Mouse (Mus musculus) CH12.LX (cell line): Measurements from ENCODE around the gene Racgap1. TPM values are rescaled to one million over a fixed set of nuclear protein-coding genes. Genes with fewer than 3 reads are reported as not detected.

Experiments
- DNase-seq: peaks from one replicate; pipeline ENCODE4 v3.0.0-alpha.2; 2013; ENCODE audit errors: extremely low read depth
- H3K27ac ChIP-seq: 2 replicates; pipeline ENCODE4 v1.5.1; 2012; ENCODE audit warnings: low read depth, mild to moderate bottlenecking, control low read depth, moderate library complexity; ENCODE audit not compliant: insufficient read depth
- H3K27me3 ChIP-seq: replicated peaks from 2 replicates; pipeline ENCODE3; 2012; ENCODE audit warnings: inconsistent platforms
- H3K36me3 ChIP-seq, 2 experiments: replicated peaks in 1 of 2; 2 replicates each; pipeline versions ENCODE3 to v1.6.1; 2012; ENCODE audit warnings: inconsistent platforms in 1 of 2, low read length in 1 of 2, mild to moderate bottlenecking in 1 of 2, mixed read lengths in 1 of 2, moderate library complexity in 1 of 2; ENCODE audit not compliant: control insufficient read depth in 1 of 2, insufficient read depth in 1 of 2
- H3K4me1 ChIP-seq, 2 experiments: 2 replicates each; pipeline ENCODE4 v1.6.1; 2012; ENCODE audit warnings: inconsistent platforms in 1 of 2, moderate library complexity in 1 of 2; ENCODE audit not compliant: insufficient read depth in 2 of 2, control insufficient read depth in 1 of 2
- H3K4me2 ChIP-seq: 2 replicates; pipeline ENCODE4 v1.6.1; 2012; ENCODE audit warnings: low read depth, mild to moderate bottlenecking, control low read depth; ENCODE audit not compliant: poor library complexity, insufficient read depth, severe bottlenecking
- H3K4me3 ChIP-seq, 3 experiments: fragments of 150-350 bp in 1 of 3; sonication (generic) in 1 of 3; replicated peaks in 1 of 3; 2 replicates each; pipeline versions ENCODE3 to v1.5.1; 2011 to 2012; ENCODE audit warnings: low read depth in 2 of 3, low read length in 2 of 3, mild to moderate bottlenecking in 2 of 3, moderate library complexity in 2 of 3, control low read depth in 1 of 3, improper control_type of control experiment in 1 of 3, inconsistent platforms in 1 of 3, mixed read lengths in 1 of 3; ENCODE audit not compliant: poor library complexity in 1 of 3
- H3K79me2 ChIP-seq: replicated peaks from 2 replicates; pipeline ENCODE4 v1.6.1; 2012; ENCODE audit warnings: mild to moderate bottlenecking, moderate library complexity; ENCODE audit not compliant: control insufficient read depth, poor library complexity, insufficient read depth, severe bottlenecking; ENCODE audit errors: extremely low read depth
- H3K9ac ChIP-seq: 2 replicates; pipeline ENCODE4 v1.6.1; 2012; ENCODE audit warnings: low read depth, mild to moderate bottlenecking, control low read depth, moderate library complexity; ENCODE audit not compliant: insufficient read depth
- H3K9me3 ChIP-seq: replicated peaks from 2 replicates; pipeline ENCODE3; 2012; ENCODE audit warnings: low read length, inconsistent platforms, mixed read lengths
- CHD1 ChIP-seq: IDR thresholded peaks from 2 replicates; pipeline ENCODE4 v1.6.1; 2012; ENCODE audit warnings: low read depth, low read length, improper control_type of control experiment, inconsistent platforms
- ELF1 ChIP-seq: IDR thresholded peaks from 2 replicates; pipeline ENCODE4 v1.6.1; 2014; ENCODE audit warnings: low read depth, mild to moderate bottlenecking, inconsistent platforms, low read length, improper control_type of control experiment
- EP300 ChIP-seq: IDR thresholded peaks from 2 replicates; pipeline ENCODE4 v1.6.1; 2011; ENCODE audit warnings: low read length, improper control_type of control experiment
- ETS1 ChIP-seq: conservative IDR thresholded peaks from 2 replicates; pipeline ENCODE4 v1.6.1; 2012; ENCODE audit warnings: low read depth, mild to moderate bottlenecking, inconsistent platforms, low read length, improper control_type of control experiment, moderate library complexity
- JUN ChIP-seq: IDR thresholded peaks from 2 replicates; pipeline ENCODE4 v1.6.1; 2011; ENCODE audit warnings: low read depth, mild to moderate bottlenecking, low read length, improper control_type of control experiment, moderate library complexity; ENCODE audit not compliant: insufficient read depth
- MAX ChIP-seq: IDR thresholded peaks from 2 replicates; pipeline ENCODE4 v1.6.1; 2011; ENCODE audit warnings: low read length, improper control_type of control experiment
- MXI1 ChIP-seq: IDR thresholded peaks from 2 replicates; pipeline ENCODE4 v1.6.1; 2011; ENCODE audit warnings: mild to moderate bottlenecking, low read depth, low read length, improper control_type of control experiment
- NRF1 ChIP-seq: IDR thresholded peaks from 2 replicates; pipeline ENCODE4 v1.6.1; 2014; ENCODE audit warnings: low read depth, mild to moderate bottlenecking, inconsistent platforms, low read length, improper control_type of control experiment, moderate library complexity
- PAX5 ChIP-seq: IDR thresholded peaks from 2 replicates; pipeline ENCODE4 v1.6.1; 2012; ENCODE audit warnings: low read length, inconsistent platforms, mixed read lengths
- POLR2A ChIP-seq: IDR thresholded peaks from 2 replicates; pipeline ENCODE4 v1.6.1; 2011; ENCODE audit warnings: low read depth, mild to moderate bottlenecking, improper control_type of control experiment, low read length
- RAD21 ChIP-seq: IDR thresholded peaks from 2 replicates; pipeline ENCODE4 v1.6.1; 2011; ENCODE audit warnings: low read depth, mild to moderate bottlenecking, low read length, improper control_type of control experiment, moderate library complexity
- RCOR1 ChIP-seq: conservative IDR thresholded peaks from 2 replicates; pipeline ENCODE4 v1.6.1; 2012; ENCODE audit warnings: low read depth, mild to moderate bottlenecking, inconsistent platforms, low read length, improper control_type of control experiment
- TCF12 ChIP-seq: IDR thresholded peaks from 2 replicates; pipeline ENCODE4 v1.6.1; 2014; ENCODE audit warnings: low read depth, mild to moderate bottlenecking, inconsistent platforms, low read length, improper control_type of control experiment
- UBTF ChIP-seq: IDR thresholded peaks from 2 replicates; pipeline ENCODE4 v1.6.1; 2012; ENCODE audit warnings: low read depth, mild to moderate bottlenecking, inconsistent platforms, low read length, improper control_type of control experiment, moderate library complexity
- USF1 ChIP-seq: IDR thresholded peaks from 2 replicates; pipeline ENCODE4 v1.6.1; 2014; ENCODE audit warnings: low read depth, mild to moderate bottlenecking, inconsistent platforms, low read length, improper control_type of control experiment
- ZMIZ1 ChIP-seq: IDR thresholded peaks from 2 replicates; pipeline ENCODE4 v1.6.1; 2012; ENCODE audit warnings: low read depth, mild to moderate bottlenecking, inconsistent platforms, low read length, improper control_type of control experiment
- dilution Hi-C: fragments of 300-500 bp; cut with MboI; formaldehyde crosslinking; loops from 2 replicates; pipeline ENCODE4 v1.14.3; 2020; ENCODE audit warnings: low sequenced_read_pairs; ENCODE audit not compliant: extremely low pct_unique_long_range_greater_than_20kb, extremely low pct_ligation_motif_present
- in situ Hi-C: fragments of 300-500 bp; cut with MboI; formaldehyde crosslinking; loops from 3 replicates; pipeline ENCODE4 v1.14.3; 2019; ENCODE audit warnings: low sequenced_read_pairs, low pct_ligation_motif_present, low pct_unique_long_range_greater_than_20kb, mixed read lengths
- polyA plus RNA-seq: library from polyadenylated mRNA; unstranded; fragments of >175 nt; gene quantifications from 2 replicates; pipeline ENCODE4 v1.2.1, GENCODE M21; 2012; ENCODE audit warnings: low read depth; ENCODE audit not compliant: insufficient read length
- total RNA-seq, 2 experiments: library from RNA; depleted of rRNA; stranded (reverse); fragments of 300-350 nt in 1 of 2; fragments of >200 nt in 1 of 2; gene quantifications; 2 replicates each; pipeline ENCODE4 v1.2.3; 2012 to 2014

The Racgap1 gene
- total and polyA plus RNA-seq, 3 experiments = 97.9 to 131 (median 130) TPM

DNA sequence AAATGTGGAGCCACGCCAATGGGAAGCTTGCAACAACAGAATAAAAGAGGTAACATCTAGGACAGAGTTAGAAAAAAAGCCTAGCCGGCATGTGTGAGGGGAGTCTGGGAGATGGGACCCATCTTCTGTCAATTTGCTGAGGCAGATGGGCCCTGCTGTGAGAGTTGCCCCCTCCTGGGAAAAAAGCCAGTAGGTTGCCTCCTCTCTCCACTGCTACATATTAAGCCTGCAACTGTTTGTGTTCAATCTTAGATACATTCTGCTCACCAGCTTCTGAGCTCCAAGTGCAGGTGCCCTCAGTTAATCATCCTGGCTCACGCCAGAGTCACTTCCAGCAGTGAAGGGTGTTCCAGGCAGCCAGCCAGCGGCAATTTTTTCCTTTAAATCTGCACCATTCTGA is 31.6 kb downstream of the Racgap1 start:
- H3K4me1 ChIP-seq = peaks cover 4 to 13% of the 10 kb centered on the region in 2 experiments
- H3K9ac ChIP-seq = no peak overlapping the region
- H3K9me3 ChIP-seq = no peaks in the 10 kb centered on the region
- no peaks in the 10 kb centered on the region for H3K79me2 ChIP-seq
- in situ Hi-C loops = no loop called here
- H3K36me3 ChIP-seq = peaks cover 31 to 50% of the 10 kb centered on the region in 2 experiments
- no peak overlapping the region for H3K4me2 ChIP-seq
- TF ChIP-seq UBTF (no peak), MXI1 (no peak), NRF1 (no peak), TCF12 (no peak), MAX (no peak), RAD21 (no peak), JUN (no peak), ELF1 (no peak), RCOR1 (no peak), PAX5 (no peak), EP300 (no peak), POLR2A (no peak)
- no peak overlapping the region for H3K27ac ChIP-seq
- dilution Hi-C loops = no loop called here
- DNase-seq = no peak
- H3K4me3 ChIP-seq = no peak overlapping the region
- no peaks in the 10 kb centered on the region for H3K27me3 ChIP-seq

DNA sequence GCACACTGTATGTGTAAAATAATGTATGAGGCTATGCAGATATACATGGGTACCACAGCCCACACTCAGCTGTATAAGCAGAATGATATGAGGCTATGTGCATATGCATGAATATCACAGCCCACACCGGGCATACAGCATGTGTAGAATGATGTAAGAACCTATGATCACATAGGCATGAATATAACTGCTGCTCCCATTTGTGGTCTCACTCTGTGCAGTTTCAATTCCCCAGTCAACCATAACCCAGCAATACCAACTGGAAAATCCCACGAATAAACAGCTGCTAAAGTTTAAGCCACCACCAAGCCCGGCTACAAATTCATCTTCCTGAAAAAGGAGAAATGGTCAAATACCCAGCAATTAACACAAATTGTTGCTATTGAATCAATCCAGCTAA is 32.9 kb downstream of the Racgap1 start:
- peaks cover 3% of the 10 kb centered on the region for H3K27me3 ChIP-seq
- H3K4me2 ChIP-seq = no peak overlapping the region
- peaks cover 22 to 38% of the 10 kb centered on the region in 2 experiments for H3K36me3 ChIP-seq
- peaks cover 4 to 13% of the 10 kb centered on the region in 2 experiments for H3K4me1 ChIP-seq
- H3K27ac ChIP-seq = no peak overlapping the region
- peak; percentile 57 for TF ChIP-seq ETS1
- no peak for TF ChIP-seq ZMIZ1
- peak; percentile 41 for DNase-seq
- in situ Hi-C loops (no loop called here), dilution Hi-C loops (no loop called here)
- H3K79me2 ChIP-seq = no peaks in the 10 kb centered on the region
- H3K9me3 ChIP-seq = peaks cover under 1% of the 10 kb centered on the region
- H3K9ac ChIP-seq = no peak overlapping the region
- H3K4me3 ChIP-seq = no peak overlapping the region

DNA sequence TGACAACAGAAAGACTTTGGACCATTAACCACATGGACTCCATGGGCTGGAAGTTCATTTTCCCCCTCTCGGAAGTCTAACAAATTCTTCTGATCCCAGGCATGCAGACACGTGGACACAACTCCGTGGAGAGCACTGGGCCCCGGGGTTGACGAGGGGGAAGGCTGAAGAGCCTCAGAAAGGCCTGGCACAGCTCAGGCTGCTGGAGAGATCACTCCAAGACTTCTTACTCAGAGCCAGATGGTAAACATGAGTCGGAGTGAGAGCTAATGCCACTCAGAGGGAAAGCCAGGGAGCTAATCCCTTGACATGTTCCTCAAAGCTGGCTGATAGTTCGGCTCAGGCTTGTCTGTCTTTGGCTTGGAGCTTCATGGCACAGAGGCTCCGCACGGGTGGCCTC is 36.2 kb downstream of the Racgap1 start:
- H3K4me3 ChIP-seq = no peak overlapping the region
- H3K9me3 ChIP-seq = peaks cover 10% of the 10 kb centered on the region
- H3K4me2 ChIP-seq = no peak overlapping the region
- dilution Hi-C loops = no loop called here
- no peak overlapping the region for H3K9ac ChIP-seq
- in situ Hi-C loops = no loop called here
- peaks cover 26% of the 10 kb centered on the region for H3K27me3 ChIP-seq
- H3K36me3 ChIP-seq = peaks cover 0 to 7% of the 10 kb centered on the region in 2 experiments
- no peak overlapping the region for H3K27ac ChIP-seq
- TF ChIP-seq USF1 (no peak), CHD1 (no peak), POLR2A (no peak)
- peaks cover 4 to 13% of the 10 kb centered on the region in 2 experiments for H3K4me1 ChIP-seq
- DNase-seq = no peak
- H3K79me2 ChIP-seq = no peaks in the 10 kb centered on the region
